Mouse (Mus musculus): ENCODE data around the gene E2f4. TPM values are rescaled to one million over a fixed set of nuclear protein-coding genes. Genes with fewer than 3 reads are reported as not detected.

The E2f4 gene
- total and polyA plus RNA-seq, 3 experiments, result 39.9 to 198 (median 51.0) TPM

DNA sequence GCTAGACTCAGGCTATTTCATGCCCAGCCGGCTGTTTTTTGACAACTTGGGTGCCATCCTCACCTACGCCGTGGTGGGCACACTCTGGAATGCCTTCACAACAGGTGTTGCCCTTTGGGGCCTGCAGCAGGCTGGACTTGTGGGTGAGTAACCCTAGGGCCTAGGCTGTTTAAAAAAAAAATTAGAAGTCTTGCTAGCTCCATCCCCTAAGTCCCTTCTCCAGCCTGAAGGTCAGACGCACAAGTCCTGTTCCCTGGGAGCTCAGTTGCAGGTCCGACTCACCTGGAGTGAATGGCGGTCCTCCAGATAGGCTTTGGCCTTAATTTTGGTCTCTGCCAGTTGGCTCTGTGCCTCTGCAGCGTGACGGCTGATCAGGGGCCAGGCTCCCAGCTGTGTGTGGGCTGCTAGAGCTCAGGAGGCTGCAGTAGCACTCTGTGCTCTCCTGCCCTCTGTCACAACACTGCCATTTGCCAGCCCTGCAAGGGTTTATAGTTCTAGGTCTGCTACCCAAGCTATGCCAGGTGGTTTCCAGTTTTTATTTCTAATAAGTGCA, 56.2 kb downstream of the E2f4 start:
- Histone ChIP-seq H3K4me1 (ENCODE audit: control insufficient read depth in 1 of 2, insufficient read depth in 2 of 2) (peaks cover 9 to 22% of the 10 kb centered on the region in 2 experiments), H3K36me3 (replicated peaks in 1 of 2; ENCODE audit: control insufficient read depth in 1 of 2, insufficient read depth in 1 of 2, low read length in 1 of 2) (peaks cover 0 to 20% of the 10 kb centered on the region in 2 experiments), H3K27ac (ENCODE audit: insufficient read depth, low read depth) (no peak overlapping the region), H3K9me3 (replicated peaks; ENCODE audit: low read length) (no peaks in the 10 kb centered on the region), H3K9ac (ENCODE audit: insufficient read depth, low read depth) (no peak overlapping the region), H3K27me3 (replicated peaks) (peaks cover 13% of the 10 kb centered on the region), H3K4me3 (replicated peaks in 1 of 3; ENCODE audit: low read depth in 2 of 3, low read length in 2 of 3, poor library complexity in 1 of 3) (no peak overlapping the region), H3K79me2 (replicated peaks; ENCODE audit: control insufficient read depth, extremely low read depth, insufficient read depth, poor library complexity, severe bottlenecking) (no peaks in the 10 kb centered on the region), H3K4me2 (ENCODE audit: insufficient read depth, low read depth, poor library complexity, severe bottlenecking) (no peak overlapping the region)
- DNase-seq (ENCODE audit: extremely low read depth), result no peak
- in situ Hi-C loops (cut with MboI; ENCODE audit: low pct_ligation_motif_present, low pct_unique_long_range_greater_than_20kb, low sequenced_read_pairs), result loop anchor here (5.0 kb wide), 1 partner anchor 34 kb away; no protein-coding TSS in a partner anchor
- dilution Hi-C loops (cut with MboI; ENCODE audit: extremely low pct_ligation_motif_present, extremely low pct_unique_long_range_greater_than_20kb, low sequenced_read_pairs), result no loop called here
- TF ChIP-seq SMC3 (IDR thresholded peaks at IDR 0.05; ENCODE audit: low read depth, low read length) (no peak), USF2 (conservative IDR thresholded peaks at IDR 0.05; ENCODE audit: low read depth, low read length) (no peak), RAD21 (IDR thresholded peaks at IDR 0.05; ENCODE audit: low read depth, low read length) (no peak)

DNA sequence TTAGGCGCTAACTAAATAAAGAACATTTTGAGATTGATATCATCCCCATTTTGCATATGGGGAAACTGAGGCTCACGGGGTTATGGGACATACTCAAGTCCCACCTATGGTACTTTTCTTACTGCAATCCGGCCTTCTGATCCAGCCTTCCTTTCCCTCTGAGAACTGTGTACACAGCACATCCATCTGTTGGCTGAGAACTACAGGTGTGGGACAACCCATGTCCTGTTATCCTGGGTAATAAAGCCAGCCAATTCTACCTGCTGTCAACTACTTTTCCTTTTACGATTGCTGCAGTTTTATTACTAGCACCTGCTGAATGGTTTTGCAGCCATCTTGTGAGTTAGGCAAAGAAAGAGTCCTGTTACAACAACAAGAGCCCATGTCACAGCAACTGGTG, 57.1 kb downstream of the E2f4 start:
- Histone ChIP-seq H3K79me2 (replicated peaks; ENCODE audit: control insufficient read depth, extremely low read depth, insufficient read depth, poor library complexity, severe bottlenecking) (no peaks in the 10 kb centered on the region), H3K27me3 (replicated peaks) (peaks cover 6% of the 10 kb centered on the region), H3K4me2 (ENCODE audit: insufficient read depth, low read depth, poor library complexity, severe bottlenecking) (no peak overlapping the region), H3K36me3 (replicated peaks in 1 of 2; ENCODE audit: control insufficient read depth in 1 of 2, insufficient read depth in 1 of 2, low read length in 1 of 2) (peaks cover 2 to 23% of the 10 kb centered on the region in 2 experiments), H3K27ac (ENCODE audit: insufficient read depth, low read depth) (no peak overlapping the region), H3K4me3 (replicated peaks in 1 of 3; ENCODE audit: low read depth in 2 of 3, low read length in 2 of 3, poor library complexity in 1 of 3) (no peak overlapping the region), H3K4me1 (ENCODE audit: control insufficient read depth in 1 of 2, insufficient read depth in 2 of 2) (peaks cover 9 to 18% of the 10 kb centered on the region in 2 experiments), H3K9me3 (replicated peaks; ENCODE audit: low read length) (no peaks in the 10 kb centered on the region), H3K9ac (ENCODE audit: insufficient read depth, low read depth) (no peak overlapping the region)
- no peak for DNase-seq (ENCODE audit: extremely low read depth)
- dilution Hi-C loops (cut with MboI; ENCODE audit: extremely low pct_ligation_motif_present, extremely low pct_unique_long_range_greater_than_20kb, low sequenced_read_pairs), result no loop called here
- TF ChIP-seq NELFE (IDR thresholded peaks at IDR 0.05; ENCODE audit: low read depth, low read length), result no peak
- TF ChIP-seq JUN (IDR thresholded peaks at IDR 0.05; ENCODE audit: insufficient read depth, low read depth, low read length), result no peak
- no peak for TF ChIP-seq PAX5 (IDR thresholded peaks at IDR 0.05; ENCODE audit: low read length)
- no peak for TF ChIP-seq IRF4 (IDR thresholded peaks at IDR 0.05; ENCODE audit: low read depth, low read length)
- no peak for TF ChIP-seq E2F4 (IDR thresholded peaks at IDR 0.05; ENCODE audit: insufficient replicate concordance, low read depth, low read length)
- TF ChIP-seq MEF2A (IDR thresholded peaks at IDR 0.05; ENCODE audit: borderline replicate concordance, low read depth, low read length), result no peak
- in situ Hi-C loops (cut with MboI; ENCODE audit: low pct_ligation_motif_present, low pct_unique_long_range_greater_than_20kb, low sequenced_read_pairs), result loop anchor here (5.0 kb wide), 1 partner anchor 33 kb away; no protein-coding TSS in a partner anchor

Other genes starting within 250 kb of the E2f4 start
Only the 20 nearest of the 23 such genes appear.
- gene Ces4a, start 165.9 kb upstream of the E2f4 start, total RNA-seq (2012; rRNA removed), result not detected in 2 replicates
- gene Ces4a, start 165.9 kb upstream of the E2f4 start, total RNA-seq (2014; rRNA removed), result not detected in 2 replicates
- not detected in 2 replicates for gene Ces4a, start 165.9 kb upstream of the E2f4 start, polyA plus RNA-seq (2012; ENCODE audit: insufficient read length, low read depth)
- gene Cbfb, start 127.0 kb upstream of the E2f4 start, total RNA-seq (2012; rRNA removed), result 49.7 and 70.2 TPM in 2 replicates
- gene Cbfb, start 127.0 kb upstream of the E2f4 start, total RNA-seq (2014; rRNA removed), result 170 and 203 TPM in 2 replicates
- gene Cbfb, start 127.0 kb upstream of the E2f4 start, polyA plus RNA-seq (2012; ENCODE audit: insufficient read length, low read depth), result 87.9 and 97.7 TPM in 2 replicates
- 10.7 and 11.9 TPM in 2 replicates for gene D230025D16Rik, start 72.5 kb upstream of the E2f4 start, total RNA-seq (2012; rRNA removed)
- gene D230025D16Rik, start 72.5 kb upstream of the E2f4 start, total RNA-seq (2014; rRNA removed), result 19.2 and 21.5 TPM in 2 replicates
- 13.5 and 14.0 TPM in 2 replicates for gene D230025D16Rik, start 72.5 kb upstream of the E2f4 start, polyA plus RNA-seq (2012; ENCODE audit: insufficient read length, low read depth)
- 4.0 and 4.1 TPM in 2 replicates for gene B3gnt9, start 42.5 kb upstream of the E2f4 start, total RNA-seq (2012; rRNA removed)
- 0.66 and 0.78 TPM in 2 replicates for gene B3gnt9, start 42.5 kb upstream of the E2f4 start, total RNA-seq (2014; rRNA removed)
- gene B3gnt9, start 42.5 kb upstream of the E2f4 start, polyA plus RNA-seq (2012; ENCODE audit: insufficient read length, low read depth), result 0.57 and 0.91 TPM in 2 replicates
- 30.8 and 31.0 TPM in 2 replicates for gene Tradd, start 33.1 kb upstream of the E2f4 start, total RNA-seq (2012; rRNA removed)
- 20.4 and 20.7 TPM in 2 replicates for gene Tradd, start 33.1 kb upstream of the E2f4 start, total RNA-seq (2014; rRNA removed)
- gene Tradd, start 33.1 kb upstream of the E2f4 start, polyA plus RNA-seq (2012; ENCODE audit: insufficient read length, low read depth), result 18.6 and 24.3 TPM in 2 replicates
- 8.6 and 10.5 TPM in 2 replicates for gene Fbxl8, start 33.0 kb upstream of the E2f4 start, total RNA-seq (2012; rRNA removed)
- gene Fbxl8, start 33.0 kb upstream of the E2f4 start, total RNA-seq (2014; rRNA removed), result 4.6 and 5.2 TPM in 2 replicates
- gene Fbxl8, start 33.0 kb upstream of the E2f4 start, polyA plus RNA-seq (2012; ENCODE audit: insufficient read length, low read depth), result 5.4 and 5.9 TPM in 2 replicates
- gene Hsf4, start 27.9 kb upstream of the E2f4 start, total RNA-seq (2012; rRNA removed), result 0.08 TPM in 1 of 2 replicates, not detected in the other
- not detected in 2 replicates for gene Hsf4, start 27.9 kb upstream of the E2f4 start, total RNA-seq (2014; rRNA removed)
- not detected in 2 replicates for gene Hsf4, start 27.9 kb upstream of the E2f4 start, polyA plus RNA-seq (2012; ENCODE audit: insufficient read length, low read depth)
- 0.34 and 0.42 TPM in 2 replicates for gene Nol3, start 21.5 kb upstream of the E2f4 start, total RNA-seq (2012; rRNA removed)
- not detected in 2 replicates for gene Nol3, start 21.5 kb upstream of the E2f4 start, total RNA-seq (2014; rRNA removed)
- 0.31 TPM in 1 of 2 replicates, not detected in the other for gene Nol3, start 21.5 kb upstream of the E2f4 start, polyA plus RNA-seq (2012; ENCODE audit: insufficient read length, low read depth)
- 4.7 and 4.8 TPM in 2 replicates for gene 4931428F04Rik, start 7.8 kb upstream of the E2f4 start, total RNA-seq (2012; rRNA removed)
- 2.2 and 2.7 TPM in 2 replicates for gene 4931428F04Rik, start 7.8 kb upstream of the E2f4 start, total RNA-seq (2014; rRNA removed)
- 9.1 and 9.4 TPM in 2 replicates for gene 4931428F04Rik, start 7.8 kb upstream of the E2f4 start, polyA plus RNA-seq (2012; ENCODE audit: insufficient read length, low read depth)
- gene Exoc3l, start 1.6 kb upstream of the E2f4 start, total RNA-seq (2012; rRNA removed), result 10.9 and 12.5 TPM in 2 replicates
- gene Exoc3l, start 1.6 kb upstream of the E2f4 start, total RNA-seq (2014; rRNA removed), result 3.9 and 4.4 TPM in 2 replicates
- gene Exoc3l, start 1.6 kb upstream of the E2f4 start, polyA plus RNA-seq (2012; ENCODE audit: insufficient read length, low read depth), result 6.3 and 7.5 TPM in 2 replicates
- gene Elmo3, start 7.9 kb downstream of the E2f4 start, total RNA-seq (2012; rRNA removed), result 1.4 and 1.6 TPM in 2 replicates
- 0.72 and 0.77 TPM in 2 replicates for gene Elmo3, start 7.9 kb downstream of the E2f4 start, total RNA-seq (2014; rRNA removed)
- gene Elmo3, start 7.9 kb downstream of the E2f4 start, polyA plus RNA-seq (2012; ENCODE audit: insufficient read length, low read depth), result 1.3 and 2.4 TPM in 2 replicates
- 1.7 and 1.8 TPM in 2 replicates for gene Lrrc29, start 28.6 kb downstream of the E2f4 start, total RNA-seq (2012; rRNA removed)
- gene Lrrc29, start 28.6 kb downstream of the E2f4 start, total RNA-seq (2014; rRNA removed), result 0.73 and 1.4 TPM in 2 replicates
- gene Lrrc29, start 28.6 kb downstream of the E2f4 start, polyA plus RNA-seq (2012; ENCODE audit: insufficient read length, low read depth), result 1.4 and 1.8 TPM in 2 replicates
- gene Tmem208, start 28.7 kb downstream of the E2f4 start, total RNA-seq (2012; rRNA removed), result 88.1 and 113 TPM in 2 replicates
- gene Tmem208, start 28.7 kb downstream of the E2f4 start, total RNA-seq (2014; rRNA removed), result 133 and 135 TPM in 2 replicates
- 76.2 and 99.9 TPM in 2 replicates for gene Tmem208, start 28.7 kb downstream of the E2f4 start, polyA plus RNA-seq (2012; ENCODE audit: insufficient read length, low read depth)
- 3.1 and 3.5 TPM in 2 replicates for gene Fhod1, start 50.3 kb downstream of the E2f4 start, total RNA-seq (2012; rRNA removed)
- 0.81 and 1.8 TPM in 2 replicates for gene Fhod1, start 50.3 kb downstream of the E2f4 start, total RNA-seq (2014; rRNA removed)
- 7.4 and 8.1 TPM in 2 replicates for gene Fhod1, start 50.3 kb downstream of the E2f4 start, polyA plus RNA-seq (2012; ENCODE audit: insufficient read length, low read depth)
- gene Slc9a5, start 51.2 kb downstream of the E2f4 start, total RNA-seq (2012; rRNA removed), result 3.5 and 4.5 TPM in 2 replicates
- 0.72 and 0.95 TPM in 2 replicates for gene Slc9a5, start 51.2 kb downstream of the E2f4 start, total RNA-seq (2014; rRNA removed)
- gene Slc9a5, start 51.2 kb downstream of the E2f4 start, polyA plus RNA-seq (2012; ENCODE audit: insufficient read length, low read depth), result 3.1 and 3.5 TPM in 2 replicates
- gene Plekhg4, start 75.6 kb downstream of the E2f4 start, total RNA-seq (2012; rRNA removed), result 0.80 and 1.1 TPM in 2 replicates
- 0.44 and 0.59 TPM in 2 replicates for gene Plekhg4, start 75.6 kb downstream of the E2f4 start, total RNA-seq (2014; rRNA removed)
- gene Plekhg4, start 75.6 kb downstream of the E2f4 start, polyA plus RNA-seq (2012; ENCODE audit: insufficient read length, low read depth), result 0.33 and 0.54 TPM in 2 replicates
- gene Kctd19, start 115.8 kb downstream of the E2f4 start, total RNA-seq (2012; rRNA removed), result 0.08 TPM in 1 of 2 replicates, not detected in the other
- gene Kctd19, start 115.8 kb downstream of the E2f4 start, total RNA-seq (2014; rRNA removed), result not detected in 2 replicates
- gene Kctd19, start 115.8 kb downstream of the E2f4 start, polyA plus RNA-seq (2012; ENCODE audit: insufficient read length, low read depth), result 0.22 TPM in 1 of 2 replicates, not detected in the other
- 0.34 and 0.38 TPM in 2 replicates for gene Lrrc36, start 115.9 kb downstream of the E2f4 start, total RNA-seq (2012; rRNA removed)
- gene Lrrc36, start 115.9 kb downstream of the E2f4 start, total RNA-seq (2014; rRNA removed), result 0.26 TPM in 1 of 2 replicates, not detected in the other
- 0.19 TPM in 2 replicates for gene Lrrc36, start 115.9 kb downstream of the E2f4 start, polyA plus RNA-seq (2012; ENCODE audit: insufficient read length, low read depth)
- 0.25 TPM in 2 replicates for gene Tppp3, start 173.9 kb downstream of the E2f4 start, total RNA-seq (2012; rRNA removed)
- gene Tppp3, start 173.9 kb downstream of the E2f4 start, total RNA-seq (2014; rRNA removed), result not detected in 2 replicates
- 0.39 and 0.49 TPM in 2 replicates for gene Tppp3, start 173.9 kb downstream of the E2f4 start, polyA plus RNA-seq (2012; ENCODE audit: insufficient read length, low read depth)
- gene Zdhhc1, start 199.2 kb downstream of the E2f4 start, total RNA-seq (2012; rRNA removed), result 2.1 and 2.6 TPM in 2 replicates
- gene Zdhhc1, start 199.2 kb downstream of the E2f4 start, total RNA-seq (2014; rRNA removed), result 0.86 and 1.6 TPM in 2 replicates
- gene Zdhhc1, start 199.2 kb downstream of the E2f4 start, polyA plus RNA-seq (2012; ENCODE audit: insufficient read length, low read depth), result 2.6 and 3.6 TPM in 2 replicates

Measured in CH12.LX (cell line).